Mouse (Mus musculus): Measurements from ENCODE around the gene Mesp1. TPM values are rescaled to one million over a fixed set of nuclear protein-coding genes. Genes with fewer than 3 reads are reported as not detected.

The Mesp1 gene
- polyA plus RNA-seq (2015; fragmentation: Nextera tagmentation; extraction: Ambion mirVana): 0.13 and 0.21 TPM in 2 replicates

GRCm38 (mm10) chr7:79793688-79794087 lies at the start of gene Mesp1:
TSS of gene Mesp1 (minus strand) at chr7:79793788.
- peak within 1 kb of the TSS; percentile 90 for H3K4me2 ChIP-seq
- 64% methylated on average over 6 of the region's 6 CpGs for WGBS
- no peak within 1 kb of the TSS for H3K27ac ChIP-seq
- peak within 1 kb of the TSS; percentile 46 for H3K4me3 ChIP-seq (replicated peaks)
- H3K36me3 ChIP-seq: no peaks in the 10 kb centered on the region
- no peaks in the 10 kb centered on the region for H3K9me3 ChIP-seq
- H3K4me1 ChIP-seq: peaks cover 13% of the 10 kb centered on the region
- H3K9ac ChIP-seq: no peak within 1 kb of the TSS
- peaks cover 50% of the 10 kb centered on the region for H3K27me3 ChIP-seq (replicated peaks)
- no peak for ATAC-seq (ENCODE audit: insufficient read depth, low FRiP score, low read depth)

GRCm38 (mm10) chr7:79842163-79842562 lies 48.6 kb upstream of the Mesp1 start:
- Histone ChIP-seq H3K36me3 (no peaks in the 10 kb centered on the region), H3K9me3 (no peaks in the 10 kb centered on the region), H3K4me3 (replicated peaks) (no peak overlapping the region), H3K27me3 (replicated peaks) (no peaks in the 10 kb centered on the region), H3K4me2 (peak overlapping the region; percentile 17; the same call in 1 of the 2 replicates), H3K27ac (peak overlapping the region; percentile 52), H3K4me1 (peaks cover 13% of the 10 kb centered on the region; the same call in 1 of the 2 replicates), H3K9ac (no peak overlapping the region)
- 58% methylated on average over 7 of the region's 7 CpGs for WGBS
- peak; percentile 74 for ATAC-seq (ENCODE audit: insufficient read depth, low FRiP score, low read depth)

- no peaks in the 10 kb centered on the region for H3K4me1 ChIP-seq
- 46% methylated on average over 2 of the region's 2 CpGs for whole genome bisulfite sequencing
- H3K9ac ChIP-seq: no peak overlapping the region
- H3K27ac ChIP-seq: no peak overlapping the region
- H3K36me3 ChIP-seq: no peaks in the 10 kb centered on the region
- H3K9me3 ChIP-seq: no peaks in the 10 kb centered on the region
- H3K4me2 ChIP-seq: no peak overlapping the region
- H3K4me3 ChIP-seq (replicated peaks): no peak overlapping the region
- no peak for ATAC-seq (ENCODE audit: insufficient read depth, low FRiP score, low read depth)
- H3K27me3 ChIP-seq (replicated peaks): no peaks in the 10 kb centered on the region
Measured at GRCm38 (mm10) chr7:79837247-79837646, 43.7 kb upstream of the Mesp1 start.

DNA sequence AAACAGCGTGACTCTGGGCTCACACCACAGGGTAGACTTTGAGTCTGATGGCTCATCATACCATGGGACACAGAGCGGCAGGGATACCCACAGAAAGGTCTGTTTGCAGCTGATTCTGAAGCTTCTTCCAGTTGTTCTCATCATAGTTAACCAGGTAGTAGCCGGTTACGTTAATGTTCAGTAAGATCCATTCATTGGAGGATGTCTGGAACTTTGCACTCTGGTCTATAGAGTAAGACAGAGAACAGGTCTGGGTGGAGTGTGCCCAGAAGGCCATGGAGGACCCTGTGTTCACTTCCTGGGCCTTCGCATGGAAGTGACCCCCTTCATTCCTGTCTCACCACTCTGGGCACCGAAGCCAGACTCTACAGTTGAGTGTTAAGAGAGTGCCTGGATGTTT lies 41.6 kb upstream of the Mesp1 start:
- no peak for ATAC-seq (ENCODE audit: insufficient read depth, low FRiP score, low read depth)
- no peak overlapping the region for H3K9ac ChIP-seq
- no peaks in the 10 kb centered on the region for H3K4me1 ChIP-seq
- H3K27me3 ChIP-seq (replicated peaks): no peaks in the 10 kb centered on the region
- 92% methylated on average over 6 of the region's 6 CpGs for WGBS
- no peak overlapping the region for H3K4me3 ChIP-seq (replicated peaks)
- no peak overlapping the region for H3K4me2 ChIP-seq
- no peaks in the 10 kb centered on the region for H3K36me3 ChIP-seq
- H3K27ac ChIP-seq: no peak overlapping the region
- H3K9me3 ChIP-seq: no peaks in the 10 kb centered on the region

GRCm38 (mm10) chr7:79832980-79833379 lies 39.4 kb upstream of the Mesp1 start:
- Histone ChIP-seq H3K9me3 (no peaks in the 10 kb centered on the region), H3K4me2 (no peak overlapping the region), H3K4me3 (replicated peaks) (no peak overlapping the region), H3K4me1 (no peaks in the 10 kb centered on the region), H3K27me3 (replicated peaks) (no peaks in the 10 kb centered on the region), H3K36me3 (no peaks in the 10 kb centered on the region), H3K9ac (no peak overlapping the region), H3K27ac (no peak overlapping the region)
- ATAC-seq (ENCODE audit: insufficient read depth, low FRiP score, low read depth): no peak

- H3K9me3 ChIP-seq: no peaks in the 10 kb centered on the region
- WGBS: 46% methylated on average over 6 of the region's 6 CpGs
- H3K27ac ChIP-seq: peak overlapping the region; percentile 27
- H3K27me3 ChIP-seq (replicated peaks): no peaks in the 10 kb centered on the region
- no peak for ATAC-seq (ENCODE audit: insufficient read depth, low FRiP score, low read depth)
- no peaks in the 10 kb centered on the region for H3K36me3 ChIP-seq
- no peak overlapping the region for H3K9ac ChIP-seq
- no peak overlapping the region for H3K4me2 ChIP-seq
- H3K4me1 ChIP-seq: no peaks in the 10 kb centered on the region
- H3K4me3 ChIP-seq (replicated peaks): no peak overlapping the region
Measured at GRCm38 (mm10) chr7:79831585-79831984, 38.0 kb upstream of the Mesp1 start.

DNA sequence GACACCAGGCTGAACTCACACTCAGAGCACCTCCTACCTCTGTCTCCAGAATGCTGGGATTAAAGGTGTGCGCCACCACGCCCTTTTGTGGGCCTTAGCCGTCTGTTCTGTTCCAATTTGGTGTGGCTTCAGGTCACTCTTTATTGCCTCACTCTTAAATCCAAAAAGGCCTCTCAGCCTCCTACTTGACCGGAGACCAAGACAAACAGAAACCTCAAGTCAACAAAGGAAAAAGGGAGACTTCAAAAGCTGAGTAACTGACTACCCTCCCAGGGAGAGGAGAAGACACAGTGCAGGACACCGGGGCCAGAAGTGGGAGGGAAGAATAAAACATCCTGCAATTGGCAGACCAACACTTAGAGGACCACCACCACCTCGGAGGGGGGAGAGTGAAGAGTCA lies 37.6 kb upstream of the Mesp1 start:
- 50% methylated on average over 6 of the region's 6 CpGs for WGBS
- H3K27me3 ChIP-seq (replicated peaks): no peaks in the 10 kb centered on the region
- H3K27ac ChIP-seq: 0 out of 2 replicates have a peak overlapping the region, but pooled peaks have one; percentile 27
- H3K4me2 ChIP-seq: no peak overlapping the region
- no peak for ATAC-seq (ENCODE audit: insufficient read depth, low FRiP score, low read depth)
- H3K4me1 ChIP-seq: no peaks in the 10 kb centered on the region
- no peaks in the 10 kb centered on the region for H3K9me3 ChIP-seq
- no peak overlapping the region for H3K9ac ChIP-seq
- H3K4me3 ChIP-seq (replicated peaks): no peak overlapping the region
- H3K36me3 ChIP-seq: no peaks in the 10 kb centered on the region

DNA sequence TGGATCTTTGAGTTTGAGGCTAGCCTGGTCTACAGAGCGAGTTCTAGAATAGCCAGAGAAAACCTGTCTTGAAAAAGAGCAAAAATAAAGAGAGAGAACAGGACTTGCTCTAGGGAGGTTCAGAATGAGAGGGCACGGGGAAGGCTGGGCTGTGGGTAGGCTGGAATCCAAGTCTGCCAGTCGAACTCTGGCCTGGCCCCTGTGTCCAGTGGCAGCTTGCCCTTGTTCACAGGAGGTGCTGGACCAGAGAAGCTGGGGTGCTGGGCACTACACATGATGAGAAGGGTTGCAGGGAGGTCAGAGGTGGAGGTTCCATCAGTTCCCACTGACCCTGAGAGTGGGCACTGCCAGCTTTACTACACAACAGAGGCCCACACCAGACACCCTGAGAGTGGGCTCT lies 34.8 kb upstream of the Mesp1 start:
- H3K4me1 ChIP-seq: no peaks in the 10 kb centered on the region
- no peaks in the 10 kb centered on the region for H3K27me3 ChIP-seq (replicated peaks)
- 0 out of 2 replicates have a peak, but pooled peaks cover 3% of the 10 kb centered on the region for H3K36me3 ChIP-seq
- H3K4me2 ChIP-seq: no peak overlapping the region
- no peak for ATAC-seq (ENCODE audit: insufficient read depth, low FRiP score, low read depth)
- H3K9me3 ChIP-seq: no peaks in the 10 kb centered on the region
- H3K27ac ChIP-seq: no peak overlapping the region
- H3K9ac ChIP-seq: no peak overlapping the region
- 82% methylated on average over 3 of the region's 3 CpGs for WGBS
- H3K4me3 ChIP-seq (replicated peaks): no peak overlapping the region

DNA sequence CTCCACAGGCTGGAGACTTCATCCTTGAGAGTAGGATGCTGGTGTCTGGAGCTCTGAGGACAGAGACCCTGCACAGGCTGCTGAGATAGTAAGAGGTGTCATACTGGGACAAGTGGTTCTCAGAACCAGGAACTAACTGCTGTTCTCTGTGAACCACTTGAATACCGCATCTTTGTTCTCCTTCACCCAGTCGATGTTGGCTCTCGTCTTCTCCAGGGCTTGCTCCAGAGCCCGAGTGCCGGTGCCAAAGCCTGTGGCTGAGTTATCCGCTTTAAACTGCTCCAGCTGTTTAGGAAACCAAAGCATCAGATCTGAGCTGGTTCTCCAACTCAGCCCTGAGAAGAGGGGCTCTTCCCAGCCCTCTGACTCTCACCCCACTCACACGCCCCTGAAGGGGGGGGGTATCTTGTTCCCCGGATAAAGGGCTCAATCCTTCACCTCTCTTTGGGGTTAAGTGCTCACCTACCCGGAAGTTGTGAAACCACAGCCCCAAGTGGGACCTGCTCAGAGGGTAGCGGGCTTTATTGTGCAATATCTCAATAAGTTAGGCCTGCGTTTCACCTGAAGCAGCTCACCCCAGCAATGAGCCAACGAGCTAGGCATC lies 28.6 kb upstream of the Mesp1 start:
- Histone ChIP-seq H3K27me3 (replicated peaks) (no peaks in the 10 kb centered on the region), H3K9me3 (no peaks in the 10 kb centered on the region), H3K4me2 (no peak overlapping the region), H3K27ac (no peak overlapping the region), H3K9ac (no peak overlapping the region), H3K4me1 (0 out of 2 replicates have a peak, but pooled peaks cover 7% of the 10 kb centered on the region), H3K36me3 (0 out of 2 replicates have a peak, but pooled peaks cover 7% of the 10 kb centered on the region), H3K4me3 (replicated peaks) (no peak overlapping the region)
- ATAC-seq (ENCODE audit: insufficient read depth, low FRiP score, low read depth): no peak
- WGBS: 77% methylated on average over 12 of the region's 12 CpGs

- Histone ChIP-seq H3K4me2 (no peak overlapping the region), H3K27me3 (replicated peaks) (no peaks in the 10 kb centered on the region), H3K36me3 (0 out of 2 replicates have a peak, but pooled peaks cover 5% of the 10 kb centered on the region), H3K9ac (no peak overlapping the region), H3K9me3 (no peaks in the 10 kb centered on the region), H3K4me3 (replicated peaks) (no peak overlapping the region), H3K27ac (peak overlapping the region; percentile 48), H3K4me1 (0 out of 2 replicates have a peak, but pooled peaks cover 7% of the 10 kb centered on the region)
- no peak for ATAC-seq (ENCODE audit: insufficient read depth, low FRiP score, low read depth)
- WGBS: 53% methylated on average over 11 of the region's 11 CpGs
Measured at GRCm38 (mm10) chr7:79819996-79820395, 26.4 kb upstream of the Mesp1 start.

- Histone ChIP-seq H3K4me1 (0 out of 2 replicates have a peak, but pooled peaks cover 7% of the 10 kb centered on the region), H3K36me3 (0 out of 2 replicates have a peak, but pooled peaks cover 5% of the 10 kb centered on the region), H3K9ac (no peak overlapping the region), H3K4me2 (no peak overlapping the region), H3K4me3 (replicated peaks) (no peak overlapping the region), H3K27ac (peak overlapping the region; percentile 48), H3K27me3 (replicated peaks) (no peaks in the 10 kb centered on the region), H3K9me3 (no peaks in the 10 kb centered on the region)
- no peak; the same call in 1 of the 2 replicates for ATAC-seq (ENCODE audit: insufficient read depth, low FRiP score, low read depth)
- 21% methylated on average over 4 of the region's 4 CpGs for WGBS
Measured at GRCm38 (mm10) chr7:79819515-79819914, 25.9 kb upstream of the Mesp1 start.

- Histone ChIP-seq H3K9ac (no peak overlapping the region), H3K4me2 (no peak overlapping the region), H3K36me3 (0 out of 2 replicates have a peak, but pooled peaks cover 5% of the 10 kb centered on the region), H3K4me3 (replicated peaks) (no peak overlapping the region), H3K27me3 (replicated peaks) (no peaks in the 10 kb centered on the region), H3K9me3 (no peaks in the 10 kb centered on the region), H3K27ac (no peak overlapping the region), H3K4me1 (0 out of 2 replicates have a peak, but pooled peaks cover 7% of the 10 kb centered on the region)
- whole genome bisulfite sequencing: 7% methylated on average over 6 of the region's 6 CpGs
- no peak for ATAC-seq (ENCODE audit: insufficient read depth, low FRiP score, low read depth)
Measured at GRCm38 (mm10) chr7:79818321-79818720, 24.7 kb upstream of the Mesp1 start.

Measured in stomach, embryonic 15.5 days (tissue).